Mouse (Mus musculus) thymus, adult 18-20 months (tissue): ENCODE data around the gene Fsd2.
A peak's percentile ranks its signal among the peaks of the same experiment; 100 is the strongest.

Experiments used
- DNase-seq, 2 experiments: peaks; one replicate each; pipeline ENCODE4 v3.0.0; 2022; ENCODE audit warnings: mixed read lengths in 2 of 2

The Fsd2 gene

DNA sequence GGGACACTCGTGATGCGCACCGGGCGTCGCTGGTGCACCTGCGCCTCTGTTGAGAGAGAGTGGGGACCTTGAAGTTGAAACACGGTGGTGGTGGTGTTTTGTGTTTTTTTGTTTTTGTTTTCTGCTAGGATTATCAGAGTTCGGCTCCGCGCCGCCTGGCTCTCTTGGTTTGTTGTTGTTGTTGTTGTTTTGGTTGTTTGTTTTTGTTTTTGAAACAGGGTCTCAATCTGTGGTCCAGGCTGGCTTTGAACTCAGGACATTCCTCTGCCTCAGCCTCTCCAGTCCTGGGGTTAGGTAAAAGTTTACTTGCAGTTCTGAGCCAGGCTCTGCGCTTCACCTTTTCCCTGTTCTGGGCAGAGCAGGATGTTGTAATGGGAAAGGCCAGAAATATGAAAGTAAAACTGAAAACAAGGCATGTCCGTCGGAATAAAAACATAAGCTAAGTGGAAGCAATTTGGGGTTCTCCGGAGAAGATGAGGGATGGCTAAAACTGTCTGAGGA is 5.2 kb upstream of the Fsd2 start:
- DNase-seq: no peak

DNA sequence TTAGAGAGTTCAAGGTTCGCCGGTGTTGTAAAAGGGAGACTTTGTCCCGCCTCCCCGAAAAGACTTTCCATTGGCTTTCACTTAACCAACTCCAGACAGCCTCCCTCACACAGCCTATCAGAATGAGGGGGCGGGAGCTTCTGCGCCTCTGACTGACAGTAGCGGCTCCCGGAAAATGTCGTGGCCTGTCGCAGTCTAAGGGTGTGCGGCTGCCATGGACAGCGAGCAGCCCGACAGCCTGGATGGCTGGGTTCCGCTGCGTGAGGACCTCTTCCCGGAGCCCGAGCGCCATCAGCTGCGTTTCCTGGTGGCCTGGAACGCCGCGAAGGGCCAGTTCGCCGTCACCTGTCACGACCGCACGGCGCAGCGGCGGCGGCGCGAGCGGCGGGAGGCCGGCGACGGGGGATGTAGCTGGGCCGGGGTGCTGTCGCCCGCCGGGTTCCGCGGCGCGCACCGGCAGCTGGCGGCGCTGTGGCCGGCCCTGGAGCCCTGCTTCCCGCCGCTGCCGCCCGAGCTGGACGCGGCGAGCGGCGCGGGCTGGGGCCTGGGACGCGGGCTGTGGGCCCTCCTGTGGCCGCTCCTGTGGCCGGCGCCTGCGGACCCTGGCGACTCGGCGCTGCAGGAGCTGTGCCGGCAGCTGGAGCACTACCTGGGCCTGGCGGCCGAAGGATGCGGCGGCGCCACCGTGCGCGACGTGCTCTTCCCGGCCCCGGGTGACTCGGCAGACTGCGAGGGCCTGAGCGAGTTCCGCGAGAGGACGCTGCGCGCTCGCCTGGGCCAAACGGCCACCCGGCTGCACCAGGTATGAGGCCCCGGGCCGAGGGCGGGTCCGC is 4.6 kb upstream of the Fsd2 start, which contains the start of gene Whamm:
Gene Whamm, plus strand, starts transcription at position 159 of the 833 bp plus-strand sequence.
- peak; percentile 88 to 93 for DNase-seq

DNA sequence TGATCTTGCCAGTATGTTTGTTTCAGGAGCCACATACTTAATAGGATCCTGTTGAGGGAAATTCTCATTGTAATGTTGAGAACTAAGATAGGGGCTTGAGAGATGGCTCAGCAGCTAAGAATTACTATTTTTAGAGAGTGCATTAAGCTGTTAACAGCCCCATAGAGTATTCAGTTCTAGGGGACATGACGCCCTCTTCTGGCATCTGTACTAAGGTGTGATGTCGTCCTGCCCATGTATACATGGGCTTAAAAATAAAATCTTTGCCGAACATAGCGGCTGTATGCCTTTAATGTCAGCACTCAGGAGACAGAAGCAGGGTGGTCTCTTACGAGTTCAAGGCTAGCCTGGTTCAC is 4.0 kb upstream of the Fsd2 start:
- DNase-seq: no peak

DNA sequence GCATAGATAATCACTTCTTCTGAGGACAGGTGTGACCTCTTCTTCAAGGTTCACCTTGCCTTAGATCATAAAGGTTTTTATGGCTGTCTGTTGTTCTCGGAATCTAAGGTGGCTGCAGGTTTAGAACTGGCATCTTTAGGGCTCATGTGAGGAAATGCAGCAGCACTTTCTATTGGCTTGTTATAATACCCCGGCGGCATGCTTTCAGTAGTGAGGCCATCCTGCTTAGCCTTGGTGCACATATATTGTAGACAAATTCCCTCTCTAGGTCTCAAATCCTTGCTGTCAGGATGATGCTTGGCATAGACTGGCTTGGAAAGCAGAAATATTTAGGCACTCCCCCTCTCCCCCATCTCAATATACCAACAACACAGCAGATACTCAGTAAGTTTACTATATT is 3.5 kb upstream of the Fsd2 start:
- DNase-seq: no peak

DNA sequence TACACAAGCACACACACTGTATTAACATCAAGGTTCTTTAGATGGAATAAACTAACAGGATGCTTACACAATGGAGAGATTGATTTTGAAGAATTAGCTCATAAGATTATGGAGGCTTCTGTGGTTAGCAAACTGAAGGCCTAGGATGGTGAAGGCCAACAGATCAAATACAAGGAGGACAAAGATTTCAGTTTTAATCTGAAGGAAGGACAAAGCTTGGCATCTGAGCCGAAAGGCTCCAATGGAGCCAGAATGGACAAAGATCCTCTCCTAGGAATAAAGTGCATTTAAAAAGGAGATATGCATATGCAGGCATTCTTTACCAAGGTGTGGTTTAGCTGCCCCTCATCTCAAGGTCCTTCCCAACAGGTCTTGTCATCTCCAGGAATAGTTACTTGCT is 3.1 kb upstream of the Fsd2 start:
- DNase-seq: no peak

DNA sequence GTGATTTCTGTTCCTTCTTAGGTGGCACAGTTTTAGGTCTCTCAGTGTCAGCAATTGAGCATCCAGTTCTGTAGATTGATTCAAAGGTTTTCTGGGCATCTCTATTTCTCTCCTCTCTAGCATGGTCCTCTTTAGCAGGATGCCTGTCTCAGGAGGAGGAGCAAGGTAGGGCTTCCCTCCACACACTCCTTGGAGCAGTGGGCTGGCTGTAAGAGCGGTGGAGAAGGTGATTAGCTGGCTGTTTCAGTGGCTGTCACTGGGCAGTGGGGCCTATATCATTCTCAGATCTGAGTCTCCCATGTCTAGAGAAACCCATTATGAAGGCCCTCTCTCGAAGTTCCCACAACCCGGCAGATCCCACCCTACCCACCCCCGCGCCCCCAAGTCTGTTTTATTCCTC is 652 bp upstream of the Fsd2 start:
- DNase-seq: no peak

DNA sequence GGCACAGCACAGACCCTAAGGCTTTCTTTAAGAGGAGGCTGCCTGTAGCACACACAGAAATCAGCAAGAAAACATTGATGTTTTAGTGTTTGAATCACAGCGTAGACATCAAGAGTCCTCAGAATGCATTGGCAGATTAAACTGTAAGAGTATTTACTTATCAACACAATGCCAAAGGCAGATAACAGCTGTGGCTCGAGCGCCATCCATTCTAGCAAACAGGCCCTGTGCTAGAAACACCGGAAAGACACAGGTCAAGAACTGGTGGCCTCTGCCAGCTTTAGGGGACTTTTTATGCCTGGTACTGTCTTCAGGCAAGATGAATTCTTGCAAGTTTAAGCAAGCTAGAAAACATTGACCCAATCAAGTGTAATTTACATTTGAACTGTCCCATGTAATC is 412 bp downstream of the Fsd2 start:
- no peak for DNase-seq

DNA sequence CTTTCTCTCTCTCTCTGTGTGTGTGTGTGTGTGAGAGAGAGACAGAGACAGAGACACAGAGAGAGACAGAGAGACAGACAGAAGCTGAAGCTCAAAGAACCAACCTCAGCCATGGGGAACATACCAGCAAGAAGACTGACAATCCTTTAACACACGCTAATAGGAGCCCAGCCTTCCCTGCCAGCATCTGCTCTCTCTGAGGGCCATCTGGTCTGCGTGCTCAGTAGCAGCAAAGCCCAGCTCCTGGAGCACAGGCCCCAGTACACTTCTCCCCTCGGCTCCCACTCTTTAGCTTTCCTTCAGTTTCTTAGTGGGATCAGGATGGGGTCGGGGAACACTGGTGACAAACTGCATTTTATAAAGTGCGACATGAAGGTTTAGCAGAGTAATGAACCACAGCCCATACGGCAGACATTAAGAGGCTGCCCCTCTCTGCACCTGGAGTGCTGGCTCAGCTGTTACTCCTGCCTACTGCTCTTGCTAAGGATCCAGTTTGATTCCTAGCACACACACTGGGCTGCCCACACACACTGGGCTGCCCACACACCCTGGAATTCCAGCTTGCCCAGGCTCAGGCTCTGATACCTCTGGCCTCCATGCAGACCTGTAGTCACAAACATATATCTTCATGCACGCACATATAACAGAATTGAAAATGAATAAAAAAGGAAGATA is 1.2 kb downstream of the Fsd2 start:
- no peak for DNase-seq

DNA sequence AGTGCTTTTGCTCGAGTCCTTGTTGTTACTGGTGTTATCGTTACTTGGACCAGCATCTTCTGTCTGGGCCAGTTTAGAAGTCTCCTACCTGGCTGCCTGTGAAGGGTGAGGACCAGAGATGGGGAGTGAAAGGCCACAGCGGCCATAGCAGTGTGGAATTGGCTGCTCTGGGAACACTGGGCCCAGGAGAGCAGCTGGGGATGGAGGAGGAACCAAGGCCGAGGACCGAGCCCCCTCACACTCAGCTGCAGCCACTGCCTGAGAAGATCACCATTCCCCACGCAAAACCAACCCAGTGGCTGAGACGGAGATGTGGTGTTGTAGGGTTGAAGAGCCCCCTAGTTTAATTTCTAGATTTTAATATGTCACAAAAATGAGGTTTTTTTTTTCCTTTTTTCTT is 2.0 kb downstream of the Fsd2 start:
- DNase-seq: no peak

DNA sequence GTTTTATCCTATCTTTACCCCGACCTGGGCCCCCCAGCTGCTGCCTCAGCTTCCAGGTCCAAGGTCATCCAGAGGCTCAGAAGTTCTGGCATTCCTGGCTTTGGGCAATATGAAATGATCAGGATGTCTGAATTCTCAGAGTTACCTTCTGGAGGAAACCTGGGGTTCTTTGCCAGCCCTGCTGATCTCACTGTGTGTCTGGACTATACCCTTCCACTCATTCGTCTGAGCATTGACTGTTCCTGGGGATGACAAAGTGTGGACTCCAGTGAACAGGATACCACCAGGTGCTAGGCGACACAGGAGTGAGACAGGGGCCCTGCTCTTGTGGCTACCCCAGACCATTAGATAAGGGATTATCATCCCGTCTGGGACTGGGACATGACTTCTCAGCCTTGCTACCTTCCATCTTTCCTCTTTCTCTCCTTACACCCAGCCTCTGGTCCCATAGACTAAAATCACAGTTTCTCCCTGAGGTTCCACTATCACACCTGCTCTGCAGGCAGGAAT is 3.2 kb downstream of the Fsd2 start:
- no peak for DNase-seq

DNA sequence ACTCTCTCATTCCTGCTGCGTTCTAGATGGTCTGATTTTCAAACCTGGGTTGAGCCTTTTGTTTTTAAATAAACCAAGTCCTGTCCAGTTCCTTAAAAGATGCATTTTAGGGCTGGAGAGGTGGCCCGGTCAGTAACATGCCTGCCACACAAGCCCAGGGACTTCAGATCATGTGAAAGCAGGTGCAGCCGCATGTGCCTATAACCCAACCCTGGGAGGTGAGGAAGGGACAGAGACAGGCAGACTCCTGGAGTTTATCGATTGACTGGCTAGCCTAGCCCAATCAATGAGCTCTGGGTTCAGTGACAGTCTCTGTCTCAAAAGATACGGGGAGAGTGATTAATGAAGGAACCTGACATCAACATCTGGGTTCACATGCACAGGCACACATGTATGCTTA is 5.5 kb downstream of the Fsd2 start:
- DNase-seq: no peak

DNA sequence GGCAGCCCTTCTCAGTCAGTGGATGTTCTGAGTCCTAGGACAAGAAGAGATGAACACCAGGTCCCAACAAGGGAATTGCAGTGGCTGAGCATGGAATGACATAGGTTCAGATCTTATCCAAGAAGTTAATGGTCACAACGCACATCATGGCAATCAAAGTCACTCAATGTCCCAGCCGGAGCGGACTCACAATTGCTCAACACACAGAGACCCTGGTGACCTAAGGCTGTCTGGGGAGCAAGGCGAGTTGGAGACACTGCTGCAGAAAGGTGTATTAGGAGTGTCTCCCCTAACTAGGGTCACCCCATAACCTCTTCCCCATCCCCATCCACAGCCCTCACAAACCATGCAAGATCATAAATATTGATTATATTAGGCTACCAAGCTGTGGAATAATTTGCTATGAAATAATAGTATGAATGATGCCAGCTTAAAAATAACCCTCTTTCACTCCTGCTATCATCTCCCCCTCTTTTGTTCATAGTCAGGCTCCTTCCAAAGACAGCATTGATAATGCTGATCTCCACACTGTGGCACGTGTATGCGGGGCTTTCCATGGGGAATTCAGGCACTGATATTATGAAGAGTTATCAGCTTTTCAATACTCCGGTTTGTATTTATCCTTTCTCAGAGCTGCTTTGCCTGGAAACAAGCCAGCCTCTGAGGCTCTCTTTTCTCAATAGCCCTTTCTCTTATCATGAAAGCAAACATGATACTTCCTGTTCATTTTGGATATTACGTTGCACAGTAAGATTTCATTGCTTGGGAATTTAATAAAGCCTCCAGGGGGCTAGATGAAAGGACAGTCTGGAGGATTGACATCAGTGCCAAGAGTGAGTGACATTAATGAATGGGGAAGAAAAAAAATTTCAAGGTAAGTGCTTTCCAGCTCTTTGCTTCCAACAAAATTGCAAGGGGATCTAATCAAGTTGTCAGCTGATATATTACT is 6.4 kb downstream of the Fsd2 start:
- DNase-seq: no peak

DNA sequence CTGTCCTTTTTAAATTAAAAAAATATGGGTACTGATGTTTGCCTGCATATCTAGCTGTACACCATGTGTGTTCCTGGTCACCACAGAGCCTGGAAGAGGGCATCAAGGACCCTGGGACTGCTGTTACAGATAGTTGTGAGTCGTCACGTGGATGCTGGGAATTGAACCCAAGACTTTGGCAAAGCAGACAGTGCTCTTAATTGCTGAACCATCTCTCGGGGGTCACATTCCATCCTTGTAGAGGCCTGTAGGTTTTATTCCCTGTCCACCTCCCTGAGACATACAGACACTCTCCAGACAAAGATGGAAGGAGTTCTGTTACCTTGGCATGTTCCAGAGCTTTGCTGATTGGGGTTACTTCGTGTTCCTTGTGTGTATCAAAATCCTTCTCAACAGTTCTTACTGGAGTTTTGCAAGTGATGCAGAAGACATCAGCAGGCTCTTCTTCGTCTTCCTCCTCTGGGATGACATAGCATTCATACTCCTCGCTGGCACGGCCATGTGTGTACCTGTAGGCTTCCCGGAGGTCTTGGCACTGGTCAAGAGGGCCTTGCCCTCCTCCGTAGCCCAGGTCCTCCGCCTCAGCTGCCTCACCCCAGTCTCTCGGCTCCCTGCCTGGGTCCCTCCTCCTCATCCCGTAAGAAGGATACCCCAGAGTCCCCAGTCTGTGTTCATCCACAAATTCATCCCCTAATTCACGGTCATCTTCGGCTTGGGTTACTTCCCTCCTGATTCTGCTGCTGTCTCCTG is 7.3 kb downstream of the Fsd2 start:
- DNase-seq: no peak

DNA sequence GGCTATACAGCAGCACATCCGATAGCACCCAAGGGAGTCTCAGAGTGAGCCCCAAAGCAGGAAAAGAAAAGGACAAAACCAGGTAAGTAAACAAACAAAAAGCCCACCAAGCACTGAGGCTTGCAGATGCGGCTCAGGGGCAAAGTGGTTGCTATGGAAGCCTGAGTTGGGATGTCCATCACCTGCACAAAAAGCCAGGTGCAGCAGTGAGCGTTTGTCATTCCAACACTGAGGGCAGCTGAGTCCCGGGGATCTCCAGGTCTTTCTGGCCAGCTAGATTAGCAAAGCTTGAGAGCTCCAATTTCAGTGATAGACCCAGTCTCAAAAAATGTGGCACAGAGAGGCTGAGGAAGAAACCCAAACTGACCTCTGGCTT is 8.8 kb downstream of the Fsd2 start:
- no peak for DNase-seq

DNA sequence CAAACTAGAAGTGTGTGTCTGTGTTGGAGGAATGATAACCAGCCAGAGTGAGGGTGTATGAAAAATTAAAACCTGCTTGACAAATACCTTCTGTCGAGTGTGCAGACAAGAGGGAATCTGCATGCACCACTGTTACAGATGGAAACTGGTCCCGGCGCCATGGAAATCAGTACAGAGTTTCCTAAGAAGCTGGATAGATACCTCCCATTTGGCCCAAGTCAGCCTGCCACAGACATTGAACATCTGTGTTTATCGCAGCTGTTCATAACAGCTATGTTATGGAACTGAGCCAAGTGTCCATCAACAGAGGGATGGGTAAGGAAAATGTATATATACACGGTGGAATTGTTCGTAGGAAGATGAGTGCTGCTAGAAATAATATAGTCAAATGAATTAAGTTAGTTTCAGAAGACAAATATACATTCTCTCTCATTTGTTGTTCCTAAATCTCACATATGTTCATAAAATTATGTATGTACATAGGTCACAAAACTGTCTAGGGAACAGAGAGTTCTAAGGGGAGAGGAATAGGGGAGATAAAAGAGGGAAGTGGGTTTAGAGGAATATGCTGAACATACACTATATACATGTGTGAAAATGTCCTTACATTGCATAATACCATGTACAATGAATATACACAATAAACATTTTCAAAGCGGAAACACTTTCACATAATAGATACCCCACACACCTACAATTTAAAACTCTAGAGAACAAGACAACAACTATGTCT is 9.3 kb downstream of the Fsd2 start:
- DNase-seq: no peak

DNA sequence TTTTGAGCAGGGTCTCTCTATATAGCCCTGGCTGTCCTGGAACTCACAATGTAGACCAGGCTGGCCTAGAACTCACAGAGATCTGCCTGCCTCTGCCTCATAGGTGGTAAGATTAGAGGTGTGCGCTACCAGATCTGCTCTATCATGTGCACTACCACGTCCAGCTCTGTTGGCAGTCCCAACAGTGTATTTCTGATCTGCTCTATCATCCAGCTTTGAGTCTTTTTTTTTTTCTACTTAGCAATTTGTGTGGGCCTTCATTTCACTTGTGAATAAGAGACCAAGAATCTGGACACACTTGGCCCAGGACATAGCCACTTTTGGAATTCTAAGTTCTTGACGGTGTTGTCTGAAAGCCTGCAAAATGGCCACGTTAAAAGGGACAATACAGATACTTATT is 9.9 kb downstream of the Fsd2 start:
- DNase-seq: no peak

DNA sequence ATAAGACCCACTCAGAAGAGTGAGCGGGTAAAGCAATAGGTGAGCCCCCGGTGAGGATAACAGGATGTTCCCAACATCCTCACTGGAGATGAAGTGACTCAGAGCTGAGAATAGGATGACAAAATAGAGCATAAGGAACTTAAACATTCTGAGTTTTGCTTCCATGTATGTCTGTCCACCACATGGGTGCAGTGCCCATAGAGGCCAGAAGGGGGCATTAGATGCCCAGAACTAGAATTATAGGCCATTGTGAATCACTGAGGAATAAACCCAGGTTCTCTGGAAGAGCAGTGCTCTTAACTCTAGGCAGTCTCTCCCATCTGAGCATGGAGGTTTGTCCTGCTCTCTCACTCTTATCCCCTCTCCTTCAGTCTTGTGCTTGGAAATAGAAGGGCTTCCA is 12.4 kb downstream of the Fsd2 start:
- no peak for DNase-seq

DNA sequence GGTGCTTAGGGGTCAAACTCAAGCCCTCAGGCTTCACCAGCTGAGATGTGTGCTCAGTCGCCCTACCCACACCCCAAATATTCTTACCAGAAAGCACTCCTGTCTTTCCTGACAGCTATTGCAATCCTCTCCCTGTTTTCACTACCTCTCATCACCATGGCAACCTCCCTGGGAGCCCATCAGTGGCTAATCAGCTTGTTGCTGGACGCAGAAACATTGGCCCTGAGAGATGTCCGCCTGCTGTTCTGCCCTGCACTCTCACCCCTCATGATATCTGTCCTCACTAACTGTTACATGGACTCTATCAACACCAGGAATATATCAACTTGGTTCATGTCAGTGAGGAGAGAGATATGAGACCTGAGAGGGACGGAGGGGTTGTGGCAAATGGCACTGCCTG is 13.2 kb downstream of the Fsd2 start:
- DNase-seq: no peak

DNA sequence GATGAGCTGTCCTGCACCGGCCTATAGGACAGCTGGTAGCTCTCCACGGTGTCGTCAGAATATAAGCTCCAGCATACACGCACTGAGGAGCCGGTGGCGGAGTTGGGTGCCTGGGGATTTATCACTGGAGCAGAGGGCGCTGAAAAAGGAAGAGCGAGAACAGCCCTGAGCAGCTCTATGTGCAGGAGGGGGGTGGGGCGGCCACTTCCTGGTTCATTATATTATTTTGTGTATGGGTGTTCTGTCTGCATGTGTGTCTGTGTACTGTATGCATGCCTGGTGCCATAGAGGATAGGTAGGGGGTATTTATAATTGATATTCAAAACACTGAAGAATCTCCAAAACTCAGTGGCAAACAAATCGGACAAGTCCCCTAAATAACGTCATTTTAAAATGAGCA is 17.9 kb downstream of the Fsd2 start:
- no peak for DNase-seq

DNA sequence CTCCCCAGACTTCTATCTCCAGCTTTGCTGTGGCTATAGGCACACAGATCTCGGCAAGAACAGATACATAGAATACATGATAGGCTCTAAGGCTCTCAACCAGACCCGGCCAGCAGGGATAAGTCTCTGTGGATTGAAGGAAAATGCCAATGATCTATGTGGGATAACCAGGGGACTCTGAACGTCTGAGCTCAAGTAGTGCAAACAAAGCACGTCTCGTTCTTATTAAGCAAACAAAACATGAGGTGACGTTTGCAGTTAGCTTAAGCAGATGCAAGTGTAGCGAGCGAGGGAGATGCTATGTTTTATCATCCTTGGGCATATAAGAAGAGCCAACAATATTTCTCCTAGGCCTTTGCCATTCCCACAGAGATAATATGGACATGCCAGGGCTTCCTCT is 23.8 kb downstream of the Fsd2 start:
- no peak for DNase-seq

DNA sequence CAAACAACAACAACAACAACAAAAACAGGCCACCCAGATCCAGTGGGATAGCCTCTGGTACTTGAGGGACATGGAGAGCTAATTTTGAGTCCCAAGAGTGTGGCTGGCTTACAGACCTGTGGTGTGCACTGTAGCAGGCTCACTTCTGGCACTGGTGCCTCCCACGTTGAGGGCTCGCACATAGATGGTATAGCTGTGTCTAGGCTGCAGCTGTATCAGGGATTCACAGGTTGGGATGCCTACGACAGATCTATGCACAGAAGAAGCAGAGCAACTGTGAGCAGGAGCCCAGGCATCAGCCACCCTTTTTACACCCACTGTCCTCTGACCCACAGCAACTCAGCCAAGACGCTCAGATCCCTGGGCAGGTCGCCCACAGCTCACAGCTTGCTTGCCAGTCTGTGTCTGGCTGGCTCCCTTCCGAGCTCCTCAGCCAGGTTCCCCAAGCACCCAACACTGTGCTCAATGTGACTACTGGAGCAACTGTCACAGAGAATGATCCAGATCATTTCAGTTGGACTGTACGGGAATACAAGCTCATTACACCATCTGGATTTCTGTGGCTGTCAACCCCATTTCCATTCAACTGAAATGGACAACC is 24.7 kb downstream of the Fsd2 start:
- DNase-seq: no peak
